Mouse (Mus musculus) mature B cell (primary cell): ENCODE data around the gene 1700018B08Rik.

ENCODE experiments used
- in situ Hi-C: fragments of 300-500 bp; cut with MboI; formaldehyde crosslinking; loops from 2 replicates; pipeline ENCODE4 v1.14.3; 2019

The 1700018B08Rik gene

DNA sequence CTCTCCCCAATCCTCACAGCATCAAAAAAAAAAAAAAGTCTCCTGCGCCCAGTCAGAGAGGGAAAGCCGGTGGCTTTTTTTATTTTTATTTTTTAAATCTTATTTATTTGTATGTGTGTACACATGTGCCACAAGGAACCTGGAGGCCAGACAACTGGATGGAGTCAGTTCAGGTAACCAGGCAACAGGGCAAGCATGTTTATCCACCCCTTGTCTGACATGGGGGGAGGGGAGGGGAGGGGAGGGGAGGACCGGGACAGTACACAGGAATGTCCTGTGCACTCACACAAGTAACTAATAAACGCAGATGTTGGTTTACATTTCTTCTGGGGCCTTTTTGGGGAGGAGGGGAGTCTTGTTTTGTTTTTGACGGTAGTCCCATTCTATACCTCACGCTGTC, 19.6 kb upstream of the 1700018B08Rik start:
- in situ Hi-C loops = no loop called here

DNA sequence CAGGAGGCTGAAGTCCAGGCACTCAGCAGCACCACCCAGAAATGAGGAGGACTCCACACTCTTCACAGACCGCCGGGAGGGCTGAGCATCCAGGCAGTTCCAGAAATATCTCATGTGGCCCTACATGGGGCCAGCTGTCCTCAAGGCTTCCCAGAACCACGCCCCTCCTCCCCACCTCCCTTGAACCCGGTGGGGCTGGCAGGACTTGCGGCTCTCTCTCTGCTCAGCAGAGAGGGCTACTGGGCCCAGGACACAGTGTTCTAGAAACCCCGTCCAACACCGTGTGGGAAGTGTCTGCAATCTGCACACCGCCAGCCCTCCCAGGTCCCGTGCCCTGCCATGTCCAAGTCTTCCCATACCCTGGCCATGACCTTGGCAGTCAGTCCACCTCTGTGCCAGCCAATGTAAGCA, 18.8 kb upstream of the 1700018B08Rik start:
- in situ Hi-C loops = no loop called here

DNA sequence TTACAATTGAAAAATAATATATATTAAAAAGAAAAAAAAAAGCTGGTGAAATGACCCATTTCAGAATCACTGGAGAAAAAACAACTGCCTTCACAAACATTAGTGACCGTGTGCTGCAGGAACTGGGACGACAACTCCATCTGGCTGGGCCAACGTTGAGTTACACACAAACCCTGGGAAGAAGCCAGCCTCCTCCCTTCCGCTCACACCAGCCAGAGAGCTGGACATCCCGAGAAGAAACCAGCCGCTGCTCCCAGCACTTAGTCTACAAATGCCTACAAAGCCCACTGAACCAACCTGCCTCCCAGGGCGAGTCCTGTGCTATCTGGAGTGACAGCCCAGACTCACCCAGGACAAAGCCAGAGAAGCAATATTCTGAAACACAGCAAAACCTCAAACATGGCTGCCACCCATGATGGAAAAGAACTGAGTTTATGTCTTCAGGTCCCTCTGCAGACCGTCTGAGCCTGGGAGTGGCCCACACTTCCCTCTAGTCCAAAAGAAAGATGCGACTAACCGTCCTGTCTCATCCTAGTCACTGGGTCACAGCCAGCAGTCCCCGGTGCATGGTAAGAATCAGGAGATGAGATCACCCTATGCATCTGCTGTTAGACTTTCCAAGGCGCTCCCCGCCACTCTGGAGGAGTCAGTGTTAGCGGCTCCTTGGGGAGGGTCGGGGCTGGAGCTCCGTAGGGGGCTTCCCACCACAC, 17.7 kb upstream of the 1700018B08Rik start:
- in situ Hi-C loops = no loop called here

DNA sequence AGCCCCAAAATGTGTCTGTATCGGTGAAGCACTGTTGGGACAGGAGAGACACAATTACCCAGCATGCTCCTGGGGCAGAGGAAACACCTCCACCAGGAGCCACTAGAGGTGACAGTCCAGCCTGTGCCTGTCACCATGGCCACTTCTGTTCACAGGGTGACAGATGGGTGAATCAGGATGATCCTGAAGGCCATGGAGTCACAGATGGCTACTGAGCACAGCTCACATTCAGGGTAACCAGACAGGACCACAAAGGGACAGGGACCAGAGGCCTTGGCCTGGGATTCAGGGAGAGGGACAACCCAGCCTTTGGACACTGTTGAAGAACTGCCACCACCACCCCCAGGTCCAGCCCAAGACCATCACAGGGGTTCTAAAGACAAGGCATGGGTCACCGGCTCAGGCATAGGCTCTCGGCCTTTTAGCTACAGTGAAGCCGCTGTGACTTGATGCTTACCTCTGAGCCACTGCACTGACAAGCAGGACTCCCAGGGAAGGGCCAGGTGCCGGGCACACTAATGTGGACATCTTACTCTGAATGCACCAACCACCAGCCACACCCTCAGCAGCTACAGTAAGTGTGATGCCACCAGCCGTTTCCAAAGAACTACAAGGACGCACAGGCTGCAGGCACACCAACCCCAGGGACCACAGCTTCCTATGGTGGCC, 16.4 kb upstream of the 1700018B08Rik start:
- in situ Hi-C loops = no loop called here

DNA sequence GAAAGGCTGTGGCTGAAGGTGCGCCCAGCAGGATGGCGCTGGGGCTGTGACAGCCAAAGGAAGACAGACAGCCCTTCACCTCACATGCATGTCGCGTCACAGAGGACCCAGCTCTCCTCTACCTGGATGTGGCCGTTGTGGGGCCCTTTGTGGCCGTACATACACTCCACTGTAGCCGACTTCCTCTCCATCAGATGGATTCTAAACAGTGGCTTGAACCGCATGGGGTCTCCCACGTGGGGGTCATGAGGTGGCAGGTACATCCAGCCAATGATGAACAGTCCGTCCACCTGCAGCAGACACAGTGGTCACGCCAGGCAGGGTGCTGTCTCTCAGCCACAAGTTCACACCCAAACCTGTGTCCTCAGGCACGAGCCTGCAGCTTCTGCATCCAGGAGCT, 15.7 kb upstream of the 1700018B08Rik start:
- in situ Hi-C loops = no loop called here

DNA sequence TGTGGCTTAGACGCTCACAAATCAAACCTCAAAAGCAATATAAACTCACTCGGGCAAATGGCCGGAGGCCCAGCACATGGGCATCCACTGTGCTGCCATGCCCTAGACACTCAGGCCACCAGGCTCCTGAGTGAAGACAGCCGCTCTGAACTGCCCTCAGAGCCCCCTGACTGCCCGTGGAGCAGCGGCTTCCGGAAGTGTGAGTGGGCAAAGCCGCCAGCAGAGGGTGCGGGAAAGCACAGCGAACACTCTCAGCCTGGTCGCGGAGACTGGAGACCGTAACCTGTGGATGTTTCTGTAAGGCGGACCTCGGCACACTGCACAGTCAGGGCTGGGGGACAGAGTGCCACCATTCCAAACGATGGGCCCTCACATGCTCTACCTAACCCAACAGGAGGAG, 14.4 kb upstream of the 1700018B08Rik start:
- in situ Hi-C loops = no loop called here

DNA sequence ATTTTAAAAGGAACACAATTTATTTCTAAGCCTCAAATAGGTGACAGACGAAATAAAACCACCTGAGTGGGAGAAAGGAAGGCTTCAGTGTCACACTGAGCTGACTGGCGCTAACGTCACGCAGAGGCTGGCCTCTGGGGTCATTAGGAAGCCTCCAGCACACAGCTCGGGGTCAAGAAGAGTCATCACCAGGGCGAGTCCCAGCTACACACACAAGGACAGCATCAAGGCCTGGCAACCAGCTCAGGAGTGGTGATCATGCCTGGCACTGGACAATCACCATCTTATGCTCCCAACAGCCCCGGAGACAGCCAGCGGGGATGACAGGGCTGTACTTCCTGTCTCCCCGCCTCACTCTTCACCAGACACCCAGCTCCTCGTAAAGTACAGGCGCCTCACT, 13.6 kb upstream of the 1700018B08Rik start:
- in situ Hi-C loops = no loop called here

DNA sequence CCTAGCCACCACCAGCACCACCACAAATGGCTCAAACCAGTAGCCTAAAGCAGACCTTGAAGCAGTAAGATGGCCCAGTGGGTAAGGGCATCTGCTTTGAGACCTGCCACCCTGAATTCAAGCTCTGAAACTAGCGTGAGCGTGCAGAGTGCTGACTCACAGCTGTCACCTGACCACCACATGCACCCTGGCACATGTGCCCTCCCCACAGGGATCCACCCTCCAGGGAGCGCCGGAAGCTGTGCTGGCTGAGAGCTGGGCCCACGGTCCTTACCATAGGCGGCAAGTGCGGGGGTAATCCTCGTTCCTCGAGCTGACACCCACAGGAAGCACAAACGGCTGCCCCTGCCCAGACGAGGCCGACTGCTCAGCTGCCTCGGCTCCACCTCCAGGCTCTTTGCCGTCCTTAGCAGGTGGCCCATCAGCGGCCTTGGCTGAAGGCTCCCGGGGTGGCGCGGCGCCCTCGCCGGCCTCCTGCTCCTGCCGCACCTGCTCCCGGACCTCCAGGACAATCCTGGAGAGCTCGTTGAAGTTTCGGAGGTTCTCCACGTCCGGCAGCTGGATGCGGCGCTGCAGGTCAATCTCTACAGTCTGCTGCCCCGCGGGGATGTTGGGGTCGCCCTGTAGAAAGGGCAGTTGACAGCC, 9.8 kb upstream of the 1700018B08Rik start:
- in situ Hi-C loops = no loop called here

DNA sequence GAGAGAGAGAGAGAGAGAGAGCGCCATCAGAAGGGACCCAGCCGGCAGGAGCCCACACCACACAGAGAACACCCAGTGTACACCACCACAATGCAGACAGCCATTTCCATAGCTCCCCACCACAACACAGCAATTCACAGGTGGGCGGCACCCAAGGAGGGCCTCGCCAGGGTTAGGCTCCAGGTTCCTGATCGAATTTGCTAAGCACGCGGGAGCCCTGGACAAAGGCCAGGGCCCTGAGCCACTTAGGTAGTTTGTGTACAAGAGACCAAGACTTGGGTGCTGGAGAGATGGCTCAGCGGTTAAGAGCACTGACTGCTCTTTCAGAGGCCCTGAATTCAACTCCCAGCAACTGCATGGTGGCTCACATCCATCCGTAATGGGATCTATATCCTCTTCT, 8.4 kb upstream of the 1700018B08Rik start:
- in situ Hi-C loops = no loop called here

DNA sequence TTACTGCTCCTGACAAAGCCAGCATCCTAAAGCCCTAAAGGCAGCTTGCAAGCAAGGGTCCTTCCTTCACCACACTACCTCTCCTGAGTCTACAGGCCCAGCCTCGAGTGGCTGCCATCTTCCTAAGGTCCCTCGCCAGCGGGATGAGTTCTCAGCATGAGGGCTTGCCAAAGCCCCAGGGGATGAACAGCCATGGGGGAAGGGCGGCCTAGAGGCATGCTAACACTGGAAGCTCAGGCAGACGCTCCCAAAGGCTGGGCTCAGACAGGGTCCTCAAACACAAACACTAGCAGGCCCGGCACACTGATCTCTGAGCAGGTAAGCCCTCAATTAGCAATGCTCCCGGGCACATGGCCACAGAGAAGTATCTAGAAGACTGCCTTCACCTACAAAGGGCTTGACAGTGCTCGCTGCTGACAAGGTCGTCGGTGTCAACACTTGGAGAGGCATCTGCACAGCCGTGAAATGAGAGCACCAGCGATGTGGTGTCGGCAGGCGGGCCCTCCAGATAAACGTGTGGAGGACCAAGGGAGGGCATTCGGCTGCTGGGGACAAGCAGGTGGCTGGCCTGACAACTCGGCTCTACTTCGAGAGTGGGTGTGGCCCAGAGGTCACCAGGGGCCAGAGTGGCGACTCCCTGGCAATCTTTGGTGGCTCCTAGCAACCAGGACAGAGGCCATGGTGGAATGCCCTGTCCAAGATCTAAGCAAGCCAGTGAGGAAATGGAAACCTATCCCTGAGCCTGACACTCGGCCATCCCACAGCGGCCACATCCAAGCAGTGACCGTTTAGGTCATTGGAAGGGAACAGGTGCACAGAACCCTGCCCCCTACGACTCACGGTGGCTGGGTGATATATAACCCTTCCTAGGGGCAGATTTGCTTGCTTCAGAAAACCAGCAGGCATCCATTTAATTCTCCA, 7.2 kb upstream of the 1700018B08Rik start:
- in situ Hi-C loops = no loop called here

DNA sequence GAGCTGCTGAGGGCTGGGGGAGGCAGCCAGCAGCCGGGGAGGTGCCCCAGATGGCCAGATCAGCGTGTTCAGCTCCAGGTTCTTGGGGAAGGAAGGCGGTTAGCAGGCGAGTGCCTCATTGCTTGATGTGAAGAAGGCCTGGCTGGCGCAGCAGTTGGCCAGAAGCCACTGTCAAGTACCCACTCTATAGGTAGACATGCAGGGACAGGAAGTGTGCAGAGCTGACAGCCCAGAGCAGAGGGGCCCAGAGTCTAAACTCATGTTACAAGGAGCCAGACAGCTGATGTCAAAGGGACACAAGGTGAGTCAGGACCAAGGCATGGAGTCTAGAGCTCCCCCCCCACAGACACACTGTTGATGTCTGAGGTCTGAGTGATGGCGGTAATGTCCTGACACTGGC, 5.9 kb upstream of the 1700018B08Rik start:
- in situ Hi-C loops = no loop called here

DNA sequence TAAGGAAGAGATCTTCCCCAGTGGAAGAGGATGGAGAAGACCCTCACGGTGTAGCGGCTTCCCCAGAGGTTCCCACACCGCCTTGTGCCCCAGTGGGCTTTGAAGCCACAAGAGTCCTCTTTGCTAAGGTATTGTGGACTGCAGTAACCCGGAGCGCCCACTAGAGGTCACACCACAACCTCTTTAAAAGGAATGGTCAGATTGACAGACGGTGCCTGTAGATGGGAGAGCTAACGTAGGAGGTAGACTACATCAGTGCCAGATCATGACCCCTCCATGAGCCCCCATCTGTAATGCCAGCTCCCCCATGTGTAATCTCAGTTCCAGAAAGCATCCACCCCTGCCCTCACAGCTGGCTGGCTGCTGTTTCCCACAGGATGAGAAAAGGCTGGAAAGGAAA, 3.0 kb upstream of the 1700018B08Rik start:
- in situ Hi-C loops = loop anchor here (10.0 kb wide), 1 partner anchor 48 kb away; the partner anchor contains the start of gene Map1lc3b

DNA sequence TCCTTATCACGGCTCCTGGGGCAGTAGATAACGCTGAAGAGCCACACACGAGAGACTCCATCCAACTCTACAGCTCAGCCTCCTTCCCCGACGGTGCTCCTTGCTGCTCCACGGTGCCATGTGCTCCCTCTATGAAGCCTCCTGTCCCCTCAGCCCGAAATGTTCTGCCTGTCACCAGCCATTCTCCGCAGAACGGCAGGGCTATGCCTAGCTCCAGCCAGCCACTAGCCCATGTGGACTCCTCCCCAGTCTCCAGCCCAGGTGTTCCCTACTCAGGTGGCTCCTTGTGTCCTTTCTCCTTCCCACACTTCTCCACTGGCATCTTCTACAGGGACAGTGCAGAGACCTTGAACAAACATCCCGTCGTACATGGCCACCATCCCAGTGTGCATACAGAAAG, 816 bp upstream of the 1700018B08Rik start:
- in situ Hi-C loops = loop anchor here (10.0 kb wide), 1 partner anchor 50 kb away; the partner anchor contains the start of gene Map1lc3b

DNA sequence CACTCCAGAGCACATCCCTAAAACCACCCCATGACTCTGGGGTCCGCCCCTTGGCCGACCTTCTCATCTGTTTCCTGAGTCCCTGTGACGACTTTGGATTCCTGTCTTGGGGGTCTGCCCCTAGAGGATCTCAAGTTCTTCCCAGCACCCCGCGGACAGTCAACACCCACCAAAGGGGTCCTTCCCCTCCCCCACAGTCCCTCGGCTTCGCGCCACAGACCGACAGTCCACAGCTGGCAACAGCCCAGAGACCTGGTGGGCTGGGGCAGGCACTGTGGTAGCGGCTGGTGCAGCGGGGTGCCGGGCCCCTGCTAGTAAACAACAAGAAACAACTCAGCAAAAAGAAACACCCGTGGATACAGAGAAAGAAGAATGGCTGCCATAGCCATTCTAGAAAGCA, 1.2 kb downstream of the 1700018B08Rik start:
- in situ Hi-C loops = loop anchor here (10.0 kb wide), 1 partner anchor 52 kb away; the partner anchor contains the start of gene Map1lc3b

DNA sequence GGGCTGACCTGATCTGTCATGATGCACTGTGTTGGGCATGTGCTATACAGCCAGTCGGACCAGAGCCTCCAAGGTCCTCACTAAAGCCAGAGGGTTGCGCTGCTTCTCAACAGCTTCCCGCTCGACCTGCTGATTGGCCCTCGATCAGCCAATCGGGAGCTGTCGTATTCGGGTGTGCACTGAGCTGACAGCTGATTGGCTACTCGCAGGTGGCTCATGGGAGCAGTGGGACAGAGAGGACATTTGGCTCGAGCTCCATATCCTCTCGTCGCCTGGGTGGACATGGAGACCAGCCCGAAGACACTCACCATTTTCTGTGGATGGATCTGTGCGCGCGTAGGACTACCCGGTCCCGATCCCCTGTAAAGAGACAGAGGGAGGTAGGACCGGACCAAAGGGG, 2.3 kb downstream of the 1700018B08Rik start:
- in situ Hi-C loops = loop anchor here (10.0 kb wide), 1 partner anchor 53 kb away; the partner anchor contains the start of gene Map1lc3b

DNA sequence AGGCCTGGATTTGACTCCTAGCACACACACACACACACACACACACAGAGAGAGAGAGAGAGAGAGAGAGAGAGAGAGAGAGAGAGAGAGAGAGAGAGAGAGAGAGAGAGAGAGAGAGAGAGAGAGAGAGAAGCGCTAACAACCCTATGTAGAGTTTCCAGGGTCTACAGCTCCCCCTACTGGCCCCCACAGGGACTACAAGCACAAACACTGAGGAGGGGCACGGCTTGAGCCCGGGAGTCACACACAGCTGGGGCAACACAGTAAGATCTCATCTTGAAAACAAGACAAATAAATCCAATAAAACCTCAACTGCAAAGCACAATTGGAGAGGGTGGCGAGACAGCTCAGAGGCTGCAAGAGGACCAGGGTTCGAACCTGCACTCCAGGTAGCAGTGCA, 11.7 kb downstream of the 1700018B08Rik start:
- in situ Hi-C loops = no loop called here

DNA sequence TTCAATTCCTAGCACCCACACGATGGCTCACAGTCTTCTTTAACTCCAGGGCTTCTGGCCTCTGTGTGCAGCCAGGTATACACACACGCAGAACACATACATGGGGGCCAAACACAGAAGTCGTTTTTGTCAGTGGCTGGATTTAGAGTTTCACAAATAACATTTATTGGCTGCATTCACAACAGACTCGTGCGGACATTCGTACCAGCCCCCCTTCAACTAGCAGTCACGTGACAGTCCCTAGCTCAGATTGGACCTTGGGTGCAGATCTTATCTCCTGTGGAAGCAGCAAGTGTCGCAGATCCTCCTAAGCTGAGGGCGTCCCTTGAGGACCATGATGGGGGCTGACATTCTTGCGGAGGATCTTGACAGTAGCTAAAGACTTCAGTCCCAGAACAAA, 13.5 kb downstream of the 1700018B08Rik start:
- in situ Hi-C loops = no loop called here

DNA sequence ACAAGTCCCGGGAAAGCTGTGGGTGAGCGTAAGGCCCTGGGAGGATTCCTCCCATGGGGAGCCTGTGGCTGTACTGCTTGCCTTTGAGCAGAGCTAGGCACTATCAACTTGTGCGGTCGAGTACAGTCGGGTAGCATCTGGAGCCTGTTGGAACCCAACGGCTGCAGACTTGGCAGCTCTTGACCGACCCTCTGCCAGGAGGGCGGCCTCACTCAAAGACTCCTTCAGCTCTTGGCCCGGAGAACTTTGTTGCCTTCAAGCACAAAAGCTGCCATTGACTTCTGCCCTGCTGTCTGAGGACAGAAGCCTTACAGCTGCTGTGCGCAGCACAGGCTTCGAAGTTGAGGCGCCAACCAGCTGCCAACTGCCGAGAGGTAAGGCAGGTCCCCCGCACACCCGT, 15.3 kb downstream of the 1700018B08Rik start:
- in situ Hi-C loops = no loop called here

DNA sequence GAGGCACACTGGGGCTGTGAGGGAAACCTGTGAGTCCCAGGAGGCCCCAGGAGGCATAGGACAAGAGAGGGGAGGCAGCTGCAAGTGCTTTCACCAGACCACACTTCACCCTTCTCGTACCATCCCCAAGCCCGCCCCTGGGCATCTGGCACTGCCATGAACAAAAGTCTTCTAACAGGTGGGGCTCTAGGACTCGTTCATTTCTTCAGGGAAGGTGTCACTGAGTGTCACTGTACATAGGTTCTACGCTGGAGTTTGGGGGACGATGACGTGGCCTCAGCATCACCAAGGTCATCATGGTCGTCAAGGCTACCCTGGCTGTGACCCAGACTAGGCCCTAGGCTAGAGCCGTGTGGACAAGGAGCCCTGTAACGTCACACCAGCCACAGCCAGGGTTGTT, 16.4 kb downstream of the 1700018B08Rik start:
- in situ Hi-C loops = no loop called here

DNA sequence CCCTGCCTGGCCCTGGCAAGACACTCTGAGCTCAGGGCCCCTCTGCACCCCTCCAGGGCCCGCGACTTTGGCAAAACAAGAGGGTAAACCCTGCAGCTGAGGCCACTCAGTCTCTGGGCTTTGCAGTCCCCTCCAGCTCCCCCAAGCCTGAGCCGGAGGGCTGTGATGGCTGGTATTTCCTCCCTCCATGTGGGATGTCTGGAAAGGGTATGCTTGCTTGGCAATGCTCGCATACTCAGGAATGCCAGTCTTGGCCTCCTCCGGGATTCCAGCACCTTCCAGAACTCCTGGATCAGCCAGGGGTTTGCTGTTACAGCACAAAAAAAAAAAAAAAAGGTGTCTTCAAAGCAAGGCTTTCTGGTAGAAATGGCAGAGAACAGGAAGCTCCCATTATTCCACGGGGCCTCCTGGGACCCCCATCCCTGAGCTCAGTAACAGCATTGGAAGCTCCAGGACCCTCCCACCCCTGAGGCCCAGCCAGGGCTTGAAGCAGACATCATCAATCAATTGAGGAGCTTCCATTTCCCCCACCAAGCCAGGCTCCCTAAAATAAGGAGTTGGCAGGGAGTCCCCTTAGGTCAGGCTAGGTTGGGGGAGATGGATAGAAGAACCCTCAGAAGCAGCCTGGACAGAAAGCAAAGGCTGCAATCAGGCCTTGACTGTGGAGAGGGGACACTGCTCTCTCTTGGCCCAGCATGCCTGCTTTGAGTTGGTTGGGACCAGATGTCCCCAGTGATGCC, 17.1 kb downstream of the 1700018B08Rik start:
- in situ Hi-C loops = no loop called here
